Comparison of ENCODE assay signal across 25 mouse cellular contexts in the genomic region with DNA sequence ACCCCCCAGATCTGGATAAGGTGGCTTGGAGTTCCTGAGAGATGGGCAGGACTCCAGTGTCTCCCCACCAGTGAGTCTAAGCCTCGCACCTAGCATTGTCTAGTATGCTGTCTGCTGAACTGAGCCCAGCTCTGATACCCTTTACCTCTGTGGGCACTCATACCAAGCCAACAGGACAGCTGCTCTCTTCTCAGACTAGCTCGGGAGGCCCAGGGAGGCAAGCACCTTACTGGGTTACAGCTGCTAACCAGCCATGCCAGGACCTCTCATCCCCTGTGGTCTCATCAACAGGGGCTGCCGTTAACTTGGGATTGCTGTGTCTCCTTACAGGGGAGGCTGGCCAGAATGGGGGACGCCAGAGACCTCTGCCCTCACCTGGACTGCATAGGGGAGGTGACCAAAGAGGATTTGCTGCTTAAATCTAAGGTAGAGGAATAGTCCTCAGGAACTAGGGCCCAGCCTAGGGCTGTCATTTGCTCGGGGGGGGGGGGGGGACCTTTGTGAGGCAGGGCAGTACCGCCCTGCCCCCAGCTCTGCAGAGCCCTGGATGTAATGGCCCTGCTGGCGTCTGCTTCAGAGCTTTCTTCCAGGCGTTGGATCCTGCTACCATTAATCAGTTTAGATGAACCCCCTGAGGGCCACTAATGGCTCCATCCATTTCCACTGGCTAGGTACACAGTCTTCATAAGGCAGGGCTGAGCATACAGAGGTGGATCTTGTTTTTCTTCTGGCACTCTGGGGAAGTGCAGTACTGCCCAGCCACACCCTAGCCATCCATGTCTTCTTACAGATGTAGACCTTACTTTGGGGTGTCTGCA. TPM values are rescaled to one million over a fixed set of nuclear protein-coding genes. Genes with fewer than 3 reads are reported as not detected.
DNase-seq lines count a peak whose midpoint lies in the region; ATAC-seq and TF ChIP-seq lines count a peak whose summit lies in the region.
"Had no signal": no experiment of that assay in that cellular context is flagged by ENCODE, and none has a peak within 500 bp of the region (broad histone marks: within the 10 kb centered on the region; RNA-seq: fewer than 3 reads in every experiment).

No protein-coding gene starts in this region.

- no peak overlapping the region for H3K4me3 ChIP-seq in heart, embryonic 10.5 days
- no peak overlapping the region for H3K4me3 ChIP-seq in stomach, embryonic 16.5 days (replicated peaks; ENCODE audit: low read length)
- H3K4me3 ChIP-seq in stomach, postnatal 0 days (ENCODE audit: low read depth, low read length), result no peak overlapping the region
- no peak overlapping the region for H3K4me3 ChIP-seq in hindbrain, embryonic 16.5 days (ENCODE audit: low read length)
- H3K4me3 ChIP-seq in neural tube, embryonic 15.5 days (replicated peaks), result no peak overlapping the region
- H3K4me3 ChIP-seq: embryonic facial prominence, embryonic 12.5 days; erythroblast, embryonic 14.5 days; heart, embryonic 13.5 days; left cerebral cortex, adult 2 months; limb, embryonic 15.5 days; midbrain, embryonic 12.5 days had no signal

- intact Hi-C loops in heart, postnatal 14 days (cut with DNase I), result no loop called here

- no peak for TF ChIP-seq CTCF in stomach, postnatal 0 days (IDR thresholded peaks at IDR 0.05; ENCODE audit: low read depth)

- peaks cover 27% of the 10 kb centered on the region for H3K36me3 ChIP-seq in heart, embryonic 10.5 days
- H3K36me3 ChIP-seq in stomach, embryonic 16.5 days (ENCODE audit: control insufficient read depth, insufficient read depth, low read length), result no peaks in the 10 kb centered on the region
- no peaks in the 10 kb centered on the region; the same call in 1 of the 2 replicates for H3K36me3 ChIP-seq in stomach, postnatal 0 days (ENCODE audit: control insufficient read depth, insufficient read depth, low read length)
- peaks cover 14% of the 10 kb centered on the region for H3K36me3 ChIP-seq in hindbrain, embryonic 16.5 days (ENCODE audit: control insufficient read depth, insufficient read depth, low read length)
- H3K36me3 ChIP-seq in neural tube, embryonic 15.5 days, result peaks cover 31% of the 10 kb centered on the region

- DNase-seq in heart, embryonic 10.5 days (ENCODE audit: low spot score), result no peak
- no peak for DNase-seq in heart, postnatal 14 days
- no peak for DNase-seq in stomach, postnatal 0 days (ENCODE audit: low spot score)
- no peak for DNase-seq in spleen, adult 12 weeks (ENCODE audit: low spot score)
- DNase-seq in adrenal gland, postnatal 25 days, result no peak
- DNase-seq: cerebellum, adult 11 months; cerebellum, postnatal 10 days; gastrocnemius, postnatal 10 days; kidney, adult 18-20 months; kidney, postnatal 4 days; lung, embryonic 14.5 days; thymus, postnatal 25 days had no signal

- H3K4me1 ChIP-seq in heart, embryonic 10.5 days, result peaks cover 25% of the 10 kb centered on the region
- H3K4me1 ChIP-seq in stomach, embryonic 16.5 days (ENCODE audit: control insufficient read depth, insufficient read depth, low read length), result 0 out of 2 replicates have a peak, but pooled peaks cover 2% of the 10 kb centered on the region
- no peaks in the 10 kb centered on the region for H3K4me1 ChIP-seq in stomach, postnatal 0 days (replicated peaks; ENCODE audit: control insufficient read depth, insufficient read depth)
- H3K4me1 ChIP-seq in hindbrain, embryonic 16.5 days (ENCODE audit: control insufficient read depth, insufficient read depth, low read depth, low read length), result no peaks in the 10 kb centered on the region
- H3K4me1 ChIP-seq in neural tube, embryonic 15.5 days, result peaks cover 15% of the 10 kb centered on the region
- H3K4me1 ChIP-seq: embryonic facial prominence, embryonic 12.5 days; midbrain, embryonic 12.5 days had no signal

- no peaks in the 10 kb centered on the region for H3K27me3 ChIP-seq in heart, embryonic 10.5 days (ENCODE audit: insufficient read depth, poor library complexity, severe bottlenecking)
- H3K27me3 ChIP-seq in stomach, embryonic 16.5 days (ENCODE audit: control insufficient read depth, insufficient read depth, low read length), result no peaks in the 10 kb centered on the region
- no peaks in the 10 kb centered on the region for H3K27me3 ChIP-seq in stomach, postnatal 0 days (ENCODE audit: control insufficient read depth, insufficient read depth, low read length)
- no peaks in the 10 kb centered on the region for H3K27me3 ChIP-seq in hindbrain, embryonic 16.5 days (replicated peaks; ENCODE audit: control insufficient read depth, insufficient read depth, low read length)
- H3K27me3 ChIP-seq in neural tube, embryonic 15.5 days (replicated peaks), result no peaks in the 10 kb centered on the region
- H3K27me3 ChIP-seq: embryonic facial prominence, embryonic 12.5 days; heart, embryonic 13.5 days; limb, embryonic 15.5 days; midbrain, embryonic 12.5 days had no signal

- WGBS in heart, embryonic 10.5 days, result 65% methylated on average over 8 of the region's 8 CpGs
- WGBS in stomach, embryonic 16.5 days, result 66% methylated on average over 7 of the region's 8 CpGs
- 64% methylated on average over 8 of the region's 8 CpGs for whole genome bisulfite sequencing in stomach, postnatal 0 days
- WGBS in hindbrain, embryonic 16.5 days, result 63% methylated on average over 8 of the region's 8 CpGs
- 41% methylated on average over 8 of the region's 8 CpGs for WGBS in neural tube, embryonic 15.5 days

- no peak overlapping the region for H3K9ac ChIP-seq in stomach, embryonic 16.5 days (ENCODE audit: low read length)
- no peak overlapping the region for H3K9ac ChIP-seq in stomach, postnatal 0 days (ENCODE audit: low read length)
- no peak overlapping the region for H3K9ac ChIP-seq in hindbrain, embryonic 16.5 days (ENCODE audit: low read depth, low read length)
- H3K9ac ChIP-seq in neural tube, embryonic 15.5 days (replicated peaks), result no peak overlapping the region
- H3K9ac ChIP-seq: embryonic facial prominence, embryonic 12.5 days; limb, embryonic 15.5 days; liver, embryonic 14.5 days; lung, embryonic 14.5 days; midbrain, embryonic 12.5 days had no signal

- H3K4me2 ChIP-seq in stomach, embryonic 16.5 days (ENCODE audit: low read depth, low read length), result no peak overlapping the region
- H3K4me2 ChIP-seq in stomach, postnatal 0 days (replicated peaks; ENCODE audit: low read depth), result no peak overlapping the region
- H3K4me2 ChIP-seq in hindbrain, embryonic 16.5 days (ENCODE audit: low read length), result no peak overlapping the region
- no peak overlapping the region for H3K4me2 ChIP-seq in neural tube, embryonic 15.5 days
- H3K4me2 ChIP-seq: embryonic facial prominence, embryonic 12.5 days; heart, embryonic 13.5 days; limb, embryonic 15.5 days; lung, embryonic 14.5 days; midbrain, embryonic 12.5 days had no signal

- no peak for TF ChIP-seq EP300 in stomach, postnatal 0 days (optimal IDR thresholded peaks at IDR 0.05)

- H3K9me3 ChIP-seq in heart, embryonic 10.5 days, result no peaks in the 10 kb centered on the region
- no peaks in the 10 kb centered on the region for H3K9me3 ChIP-seq in stomach, embryonic 16.5 days (replicated peaks; ENCODE audit: control insufficient read depth, low read length)
- no peaks in the 10 kb centered on the region for H3K9me3 ChIP-seq in stomach, postnatal 0 days (ENCODE audit: control insufficient read depth, low read length)
- no peaks in the 10 kb centered on the region for H3K9me3 ChIP-seq in hindbrain, embryonic 16.5 days (ENCODE audit: control insufficient read depth, low read length)
- H3K9me3 ChIP-seq in neural tube, embryonic 15.5 days (replicated peaks), result no peaks in the 10 kb centered on the region
- H3K9me3 ChIP-seq: embryonic facial prominence, embryonic 12.5 days; heart, embryonic 13.5 days; limb, embryonic 15.5 days; midbrain, embryonic 12.5 days had no signal

- H3K27ac ChIP-seq in heart, embryonic 10.5 days, result 0 out of 2 replicates have a peak overlapping the region, but pooled peaks have one; percentile 1
- no peak overlapping the region for H3K27ac ChIP-seq in stomach, embryonic 16.5 days (ENCODE audit: low read length)
- H3K27ac ChIP-seq in stomach, postnatal 0 days (replicated peaks), result no peak overlapping the region
- no peak overlapping the region for H3K27ac ChIP-seq in hindbrain, embryonic 16.5 days (ENCODE audit: low read depth, low read length)
- H3K27ac ChIP-seq in neural tube, embryonic 15.5 days (replicated peaks), result peak overlapping the region; percentile 41; the same call in 1 of the 2 replicates
- H3K27ac ChIP-seq: embryonic facial prominence, embryonic 12.5 days; heart, embryonic 13.5 days; left cerebral cortex, adult 2 months; limb, embryonic 15.5 days; liver, embryonic 14.5 days; midbrain, embryonic 12.5 days had no signal

- peak; percentile 25; the same call in 1 of the 2 replicates for ATAC-seq in stomach, embryonic 16.5 days (ENCODE audit: insufficient read depth, low FRiP score)
- ATAC-seq in stomach, postnatal 0 days (ENCODE audit: low FRiP score, low TSS enrichment), result no peak
- peak; percentile 30; the same call in 1 of the 2 replicates for ATAC-seq in hindbrain, embryonic 16.5 days
- peak; percentile 38; the same call in 1 of the 2 replicates for ATAC-seq in neural tube, embryonic 15.5 days (ENCODE audit: low FRiP score)
- ATAC-seq: CD4-positive, CD25-positive, alpha-beta regulatory T cell, adult 4 months; forebrain, embryonic 14.5 days; inflammation-experienced regulatory T-cells, adult 6 months had no signal

RNA-seq across cellular contexts. Expression of a gene that starts 16.6 kb away (rescaled TPM):
- polyA plus RNA-seq in heart, embryonic 10.5 days (2016; fragmentation: Nextera tagmentation; extraction: Ambion mirVana), result 15.7 and 21.5 TPM in 2 replicates
- 10 to 100 TPM; 55.6 to 56.6 TPM for total RNA-seq in heart, postnatal 14 days (2021)
- polyA plus RNA-seq in stomach, embryonic 16.5 days (2015; fragmentation: Nextera tagmentation; extraction: Ambion mirVana), result 22.0 and 23.8 TPM in 2 replicates
- polyA plus RNA-seq in stomach, postnatal 0 days (2015; fragmentation: Nextera tagmentation; extraction: Ambion mirVana), result 8.9 and 9.0 TPM in 2 replicates
- 42.9 and 53.2 TPM in 2 replicates for polyA plus RNA-seq in hindbrain, embryonic 16.5 days (2015; fragmentation: Nextera tagmentation; extraction: Ambion mirVana)
- polyA plus RNA-seq in neural tube, embryonic 15.5 days (2015; fragmentation: Nextera tagmentation; extraction: Ambion mirVana), result 44.3 and 49.7 TPM in 2 replicates
- total RNA-seq in adrenal gland, postnatal 25 days (2021), result 22.9 and 31.3 TPM in 2 replicates

RNA-seq across cellular contexts. Expression of a gene that starts 16.7 kb away (rescaled TPM):
- polyA plus RNA-seq in heart, embryonic 10.5 days (2016; fragmentation: Nextera tagmentation; extraction: Ambion mirVana), result 36.9 and 42.6 TPM in 2 replicates
- 10 to 100 TPM; 18.4 to 18.7 TPM for total RNA-seq in heart, postnatal 14 days (2021)
- 54.6 and 56.2 TPM in 2 replicates for polyA plus RNA-seq in stomach, embryonic 16.5 days (2015; fragmentation: Nextera tagmentation; extraction: Ambion mirVana)
- polyA plus RNA-seq in stomach, postnatal 0 days (2015; fragmentation: Nextera tagmentation; extraction: Ambion mirVana), result 29.5 TPM in 2 replicates
- 92.1 and 93.0 TPM in 2 replicates for polyA plus RNA-seq in hindbrain, embryonic 16.5 days (2015; fragmentation: Nextera tagmentation; extraction: Ambion mirVana)
- 86.5 and 93.2 TPM in 2 replicates for polyA plus RNA-seq in neural tube, embryonic 15.5 days (2015; fragmentation: Nextera tagmentation; extraction: Ambion mirVana)
- total RNA-seq in adrenal gland, postnatal 25 days (2021), result 46.9 TPM in 2 replicates

RNA-seq across cellular contexts. Expression of a gene that starts 30.9 kb away (rescaled TPM):
- polyA plus RNA-seq in heart, embryonic 10.5 days (2016; fragmentation: Nextera tagmentation; extraction: Ambion mirVana), result 65.1 and 80.5 TPM in 2 replicates
- 10 to 100 TPM; 13.5 to 13.9 TPM for total RNA-seq in heart, postnatal 14 days (2021)
- 70.0 and 75.1 TPM in 2 replicates for polyA plus RNA-seq in stomach, embryonic 16.5 days (2015; fragmentation: Nextera tagmentation; extraction: Ambion mirVana)
- 49.1 and 51.2 TPM in 2 replicates for polyA plus RNA-seq in stomach, postnatal 0 days (2015; fragmentation: Nextera tagmentation; extraction: Ambion mirVana)
- 94.2 and 94.8 TPM in 2 replicates for polyA plus RNA-seq in hindbrain, embryonic 16.5 days (2015; fragmentation: Nextera tagmentation; extraction: Ambion mirVana)
- 89.5 and 93.2 TPM in 2 replicates for polyA plus RNA-seq in neural tube, embryonic 15.5 days (2015; fragmentation: Nextera tagmentation; extraction: Ambion mirVana)
- 42.7 and 53.0 TPM in 2 replicates for total RNA-seq in adrenal gland, postnatal 25 days (2021)

RNA-seq across cellular contexts. Expression of a gene that starts 45.9 kb away (rescaled TPM):
- polyA plus RNA-seq in heart, embryonic 10.5 days (2016; fragmentation: Nextera tagmentation; extraction: Ambion mirVana), result 24.6 and 25.4 TPM in 2 replicates
- 10 to 100 TPM; 25.0 to 26.1 TPM for total RNA-seq in heart, postnatal 14 days (2021)
- 33.6 and 34.8 TPM in 2 replicates for polyA plus RNA-seq in stomach, embryonic 16.5 days (2015; fragmentation: Nextera tagmentation; extraction: Ambion mirVana)
- 20.1 and 21.8 TPM in 2 replicates for polyA plus RNA-seq in stomach, postnatal 0 days (2015; fragmentation: Nextera tagmentation; extraction: Ambion mirVana)
- polyA plus RNA-seq in hindbrain, embryonic 16.5 days (2015; fragmentation: Nextera tagmentation; extraction: Ambion mirVana), result 18.0 and 20.4 TPM in 2 replicates
- 17.3 and 20.2 TPM in 2 replicates for polyA plus RNA-seq in neural tube, embryonic 15.5 days (2015; fragmentation: Nextera tagmentation; extraction: Ambion mirVana)
- 53.5 and 59.8 TPM in 2 replicates for total RNA-seq in adrenal gland, postnatal 25 days (2021)

Comparison
In these comparisons a context has a peak if more than half of its experiments do, and no peak if none do; other contexts are left out.
1. H3K27ac ChIP-seq: peak in heart, embryonic 10.5 days (single experiment) and neural tube, embryonic 15.5 days (single experiment); none in stomach, embryonic 16.5 days (single experiment), stomach, postnatal 0 days (single experiment) and hindbrain, embryonic 16.5 days (single experiment).